Mouse (Mus musculus) testis, postnatal 10 days (tissue): Measurements from ENCODE around the gene Rfx4.

Experiments used
- DNase-seq: peaks from one replicate; pipeline ENCODE4 v3.0.0; 2021; ENCODE audit warnings: low spot score

Rfx4 gene

GRCm38 (mm10) chr10:84910758-84911384, 155.0 kb downstream of the Rfx4 start:
- DNase-seq: no peak

- DNase-seq: no peak
These were observed 157.3 kb downstream of the Rfx4 start for GRCm38 (mm10) chr10:84913148-84913547.

- DNase-seq: no peak
These were observed 159.6 kb downstream of the Rfx4 start for GRCm38 (mm10) chr10:84915476-84915875.

GRCm38 (mm10) chr10:84916810-84917730, 161.2 kb downstream of the Rfx4 start, which contains the start of gene Ric8b:
TSS of gene Ric8b (plus strand) at chr10:84917616.
- peak; percentile 96 for DNase-seq

- peak; percentile 78 for DNase-seq
These were observed 161.9 kb downstream of the Rfx4 start for GRCm38 (mm10) chr10:84917731-84918095.

- DNase-seq: no peak
These were observed 170.5 kb downstream of the Rfx4 start for GRCm38 (mm10) chr10:84926336-84926735.

GRCm38 (mm10) chr10:84926885-84927284, 171.0 kb downstream of the Rfx4 start:
- DNase-seq: no peak

- no peak for DNase-seq
These were observed 172.6 kb downstream of the Rfx4 start for GRCm38 (mm10) chr10:84928465-84928864.

- DNase-seq: no peak
These were observed 179.8 kb downstream of the Rfx4 start for GRCm38 (mm10) chr10:84935553-84936209.

GRCm38 (mm10) chr10:84936832-84937515, 181.1 kb downstream of the Rfx4 start:
- DNase-seq: no peak

- no peak for DNase-seq
These were observed 182.4 kb downstream of the Rfx4 start for GRCm38 (mm10) chr10:84938094-84938820.

- no peak for DNase-seq
These were observed 183.0 kb downstream of the Rfx4 start for GRCm38 (mm10) chr10:84938886-84939285.

GRCm38 (mm10) chr10:84940356-84940755, 184.5 kb downstream of the Rfx4 start:
- DNase-seq: no peak

- no peak for DNase-seq
These were observed 189.8 kb downstream of the Rfx4 start for GRCm38 (mm10) chr10:84945692-84946091.

- DNase-seq: no peak
These were observed 193.3 kb downstream of the Rfx4 start for GRCm38 (mm10) chr10:84948970-84949683.

GRCm38 (mm10) chr10:84949684-84950010, 193.8 kb downstream of the Rfx4 start:
- DNase-seq: no peak

GRCm38 (mm10) chr10:84950384-84950783, 194.5 kb downstream of the Rfx4 start:
- DNase-seq: no peak

GRCm38 (mm10) chr10:84954236-84954635, 198.4 kb downstream of the Rfx4 start:
- DNase-seq: no peak
